Mouse (Mus musculus): Measurements from ENCODE around the gene Agxt.

- TF ChIP-seq CTCF (IDR thresholded peaks at IDR 0.05; ENCODE audit: extremely low read depth, insufficient read depth, low read length): no peak
- no peak for TF ChIP-seq POLR2A (IDR thresholded peaks at IDR 0.05; ENCODE audit: extremely low read depth, insufficient read depth, low read length)
These were observed 59.9 kb downstream of the Agxt start for GRCm38 (mm10) chr1:93194961-93195360.
